Mouse (Mus musculus): ENCODE measurements around the gene Tmem201. TPM values are rescaled to one million over a fixed set of nuclear protein-coding genes. Genes with fewer than 3 reads are reported as not detected.

The Tmem201 gene
- polyA plus RNA-seq, 2 experiments = 3.5 to 7.2 TPM

GRCm38 (mm10) chr4:149740301-149740700 lies 2.5 kb upstream of the Tmem201 start:
- Histone ChIP-seq H3K4me3 (ENCODE audit: insufficient read depth in 1 of 2, low read depth in 2 of 2, low read length in 2 of 2) (no peak overlapping the region), H3K27me3 (ENCODE audit: control insufficient read depth, insufficient read depth, low read length) (no peaks in the 10 kb centered on the region), H3K27ac (no peak overlapping the region), H3K9ac (replicated peaks) (no peak overlapping the region), H3K36me3 (replicated peaks; ENCODE audit: control insufficient read depth, insufficient read depth, low read depth) (no peaks in the 10 kb centered on the region; the same call in 1 of the 2 replicates), H3K4me1 (replicated peaks; ENCODE audit: control insufficient read depth in 2 of 2, insufficient read depth in 2 of 2, low read length in 1 of 2) (peaks cover 0 to 10% of the 10 kb centered on the region in 2 experiments; a peak in 3 of 4 replicates), H3K9me3 (ENCODE audit: control insufficient read depth, low read length) (no peaks in the 10 kb centered on the region), H3K4me2 (ENCODE audit: low read depth) (no peak overlapping the region)
- no peak for DNase-seq (ENCODE audit: low read depth in 3 of 3, low spot score in 3 of 3)
- TF ChIP-seq CTCF (IDR thresholded peaks at IDR 0.05; ENCODE audit: low read depth) (no peak), EP300 (IDR thresholded peaks at IDR 0.05; ENCODE audit: low read depth) (no peak)
- WGBS (ENCODE audit: insufficient replicate concordance) = 79% methylated on average over 7 of the region's 7 CpGs
- ATAC-seq (ENCODE audit: insufficient read depth) = no peak

GRCm38 (mm10) chr4:149739478-149739877 lies 1.6 kb upstream of the Tmem201 start:
- H3K4me1 ChIP-seq (replicated peaks; ENCODE audit: control insufficient read depth in 2 of 2, insufficient read depth in 2 of 2, low read length in 1 of 2) = peaks cover 0 to 10% of the 10 kb centered on the region in 2 experiments; a peak in 3 of 4 replicates
- DNase-seq (ENCODE audit: low read depth in 3 of 3, low spot score in 3 of 3) (no peak), ATAC-seq (ENCODE audit: insufficient read depth) (no peak)
- TF ChIP-seq CTCF (IDR thresholded peaks at IDR 0.05; ENCODE audit: low read depth) = no peak
- TF ChIP-seq EP300 (IDR thresholded peaks at IDR 0.05; ENCODE audit: low read depth) = no peak
- H3K4me2 ChIP-seq (ENCODE audit: low read depth) = no peak overlapping the region
- no peak overlapping the region for H3K9ac ChIP-seq (replicated peaks)
- 49% methylated on average over 5 of the region's 5 CpGs for WGBS (ENCODE audit: insufficient replicate concordance)
- no peaks in the 10 kb centered on the region for H3K9me3 ChIP-seq (ENCODE audit: control insufficient read depth, low read length)
- H3K27me3 ChIP-seq (ENCODE audit: control insufficient read depth, insufficient read depth, low read length) = no peaks in the 10 kb centered on the region
- no peaks in the 10 kb centered on the region; the same call in 1 of the 2 replicates for H3K36me3 ChIP-seq (replicated peaks; ENCODE audit: control insufficient read depth, insufficient read depth, low read depth)
- H3K4me3 ChIP-seq (ENCODE audit: insufficient read depth in 1 of 2, low read depth in 2 of 2, low read length in 2 of 2) = no peak overlapping the region
- H3K27ac ChIP-seq = no peak overlapping the region

GRCm38 (mm10) chr4:149736581-149736980 lies 1.3 kb downstream of the Tmem201 start:
- H3K27ac ChIP-seq = no peak overlapping the region
- H3K27me3 ChIP-seq (ENCODE audit: control insufficient read depth, insufficient read depth, low read length) = no peaks in the 10 kb centered on the region
- no peaks in the 10 kb centered on the region for H3K9me3 ChIP-seq (ENCODE audit: control insufficient read depth, low read length)
- TF ChIP-seq CTCF (IDR thresholded peaks at IDR 0.05; ENCODE audit: low read depth) = no peak
- no peak for TF ChIP-seq EP300 (IDR thresholded peaks at IDR 0.05; ENCODE audit: low read depth)
- DNase-seq (ENCODE audit: low read depth in 3 of 3, low spot score in 3 of 3) (no peak), ATAC-seq (ENCODE audit: insufficient read depth) (no peak)
- H3K36me3 ChIP-seq (replicated peaks; ENCODE audit: control insufficient read depth, insufficient read depth, low read depth) = no peaks in the 10 kb centered on the region; the same call in 1 of the 2 replicates
- H3K4me2 ChIP-seq (ENCODE audit: low read depth) = peak overlapping the region; percentile 100
- peaks cover 0 to 10% of the 10 kb centered on the region in 2 experiments; a peak in 3 of 4 replicates for H3K4me1 ChIP-seq (replicated peaks; ENCODE audit: control insufficient read depth in 2 of 2, insufficient read depth in 2 of 2, low read length in 1 of 2)
- WGBS (ENCODE audit: insufficient replicate concordance) = 25% methylated on average over 4 of the region's 4 CpGs
- H3K9ac ChIP-seq (replicated peaks) = peak overlapping the region; percentile 82
- peak overlapping the region; percentile 67 to 84 for H3K4me3 ChIP-seq (ENCODE audit: insufficient read depth in 1 of 2, low read depth in 2 of 2, low read length in 2 of 2)

GRCm38 (mm10) chr4:149735624-149736250 lies 2.1 kb downstream of the Tmem201 start:
- Histone ChIP-seq H3K4me1 (replicated peaks; ENCODE audit: control insufficient read depth in 2 of 2, insufficient read depth in 2 of 2, low read length in 1 of 2) (peaks cover 0 to 10% of the 10 kb centered on the region in 2 experiments; a peak in 3 of 4 replicates), H3K4me2 (ENCODE audit: low read depth) (peak overlapping the region; percentile 13; the same call in 1 of the 2 replicates), H3K9ac (replicated peaks) (no peak overlapping the region), H3K36me3 (replicated peaks; ENCODE audit: control insufficient read depth, insufficient read depth, low read depth) (no peaks in the 10 kb centered on the region; the same call in 1 of the 2 replicates), H3K9me3 (ENCODE audit: control insufficient read depth, low read length) (no peaks in the 10 kb centered on the region), H3K4me3 (ENCODE audit: insufficient read depth in 1 of 2, low read depth in 2 of 2, low read length in 2 of 2) (no peak overlapping the region), H3K27ac (no peak overlapping the region), H3K27me3 (ENCODE audit: control insufficient read depth, insufficient read depth, low read length) (no peaks in the 10 kb centered on the region)
- no peak for TF ChIP-seq EP300 (IDR thresholded peaks at IDR 0.05; ENCODE audit: low read depth)
- TF ChIP-seq CTCF (IDR thresholded peaks at IDR 0.05; ENCODE audit: low read depth) = no peak
- ATAC-seq (ENCODE audit: insufficient read depth) (no peak), DNase-seq (ENCODE audit: low read depth in 3 of 3, low spot score in 3 of 3) (no peak)
- WGBS (ENCODE audit: insufficient replicate concordance) = 65% methylated on average over 5 of the region's 5 CpGs

GRCm38 (mm10) chr4:149734730-149735475 lies 2.9 kb downstream of the Tmem201 start:
- Histone ChIP-seq H3K4me2 (ENCODE audit: low read depth) (no peak overlapping the region), H3K27me3 (ENCODE audit: control insufficient read depth, insufficient read depth, low read length) (no peaks in the 10 kb centered on the region), H3K4me1 (replicated peaks; ENCODE audit: control insufficient read depth in 2 of 2, insufficient read depth in 2 of 2, low read length in 1 of 2) (peaks cover 0 to 10% of the 10 kb centered on the region in 2 experiments; a peak in 3 of 4 replicates), H3K4me3 (ENCODE audit: insufficient read depth in 1 of 2, low read depth in 2 of 2, low read length in 2 of 2) (no peak overlapping the region), H3K9ac (replicated peaks) (no peak overlapping the region), H3K27ac (no peak overlapping the region), H3K9me3 (ENCODE audit: control insufficient read depth, low read length) (no peaks in the 10 kb centered on the region), H3K36me3 (replicated peaks; ENCODE audit: control insufficient read depth, insufficient read depth, low read depth) (no peaks in the 10 kb centered on the region; the same call in 1 of the 2 replicates)
- ATAC-seq (ENCODE audit: insufficient read depth) = no peak
- no peak for TF ChIP-seq EP300 (IDR thresholded peaks at IDR 0.05; ENCODE audit: low read depth)
- TF ChIP-seq CTCF (IDR thresholded peaks at IDR 0.05; ENCODE audit: low read depth) = no peak
- no peak for DNase-seq (ENCODE audit: low read depth in 3 of 3, low spot score in 3 of 3)
- WGBS (ENCODE audit: insufficient replicate concordance) = 65% methylated on average over 10 of the region's 10 CpGs

Data from liver, embryonic 14.5 days (tissue).